Mouse (Mus musculus) retina, adult 2 months (tissue): ENCODE measurements at regions not wholly inside any gene's neighbourhood (a gene's known extent, or its start where the extent isn't known, plus 50 kb on each side); places are given as distances from the start of the nearest gene placed in this dataset.

Source experiments
- DNase-seq: peaks from one replicate; pipeline ENCODE4 v3.0.0-alpha.2; 2012; ENCODE audit warnings: low read depth, low spot score

- no peak for DNase-seq
These were observed 456.7 kb downstream of the Irx1 start for GRCm38 (mm10) chr13:71506777-71507176.

- DNase-seq = no peak
These were observed 473.8 kb downstream of the Irx1 start for GRCm38 (mm10) chr13:71489773-71490172.

- DNase-seq = no peak
These were observed 482.3 kb downstream of the Irx1 start for GRCm38 (mm10) chr13:71481205-71481604.

- no peak for DNase-seq
These were observed 502.0 kb downstream of the Irx1 start for GRCm38 (mm10) chr13:71461552-71461951.

- DNase-seq = no peak
These were observed 502.9 kb downstream of the Irx1 start for GRCm38 (mm10) chr13:71460607-71461006.

- DNase-seq = no peak
These were observed 503.4 kb downstream of the Irx1 start for GRCm38 (mm10) chr13:71460097-71460496.

GRCm38 (mm10) chr13:71459022-71459536, 504.4 kb downstream of the Irx1 start:
- DNase-seq = no peak

GRCm38 (mm10) chr13:71458061-71458935, 505.2 kb downstream of the Irx1 start:
- DNase-seq = no peak

GRCm38 (mm10) chr13:71457550-71457949, 506.0 kb downstream of the Irx1 start:
- no peak for DNase-seq

GRCm38 (mm10) chr13:71452258-71452657, 511.3 kb downstream of the Irx1 start:
- DNase-seq = no peak

GRCm38 (mm10) chr13:71437601-71438099, 525.9 kb downstream of the Irx1 start:
- DNase-seq = no peak

GRCm38 (mm10) chr13:71403654-71404560, 559.6 kb downstream of the Irx1 start:
- DNase-seq = no peak

GRCm38 (mm10) chr13:71393716-71394309, 552.2 kb upstream of the Adamts16 start:
- DNase-seq = no peak

- no peak for DNase-seq
These were observed 537.0 kb upstream of the Adamts16 start for GRCm38 (mm10) chr13:71378641-71379040.

GRCm38 (mm10) chr13:71375909-71376606, 534.4 kb upstream of the Adamts16 start:
- DNase-seq = no peak

- DNase-seq = no peak
These were observed 531.4 kb upstream of the Adamts16 start for GRCm38 (mm10) chr13:71372701-71373685.

- DNase-seq = no peak
These were observed 528.2 kb upstream of the Adamts16 start for GRCm38 (mm10) chr13:71369832-71370231.

- DNase-seq = no peak
These were observed 523.6 kb upstream of the Adamts16 start for GRCm38 (mm10) chr13:71365261-71365660.

- DNase-seq = no peak
These were observed 520.7 kb upstream of the Adamts16 start for GRCm38 (mm10) chr13:71362311-71362710.

GRCm38 (mm10) chr13:71359112-71359511, 517.5 kb upstream of the Adamts16 start:
- no peak for DNase-seq
